Mouse (Mus musculus): ENCODE data around the gene Skint8. TPM values are rescaled to one million over a fixed set of nuclear protein-coding genes. Genes with fewer than 3 reads are reported as not detected.

The Skint8 gene
- polyA plus RNA-seq (2014; fragmentation: Illumina TruSeq; extraction: RNeasy Lipid Tissue Mini Kit (QIAGEN cat#74804); ENCODE audit: low read depth, low replicate concordance): not detected

DNA sequence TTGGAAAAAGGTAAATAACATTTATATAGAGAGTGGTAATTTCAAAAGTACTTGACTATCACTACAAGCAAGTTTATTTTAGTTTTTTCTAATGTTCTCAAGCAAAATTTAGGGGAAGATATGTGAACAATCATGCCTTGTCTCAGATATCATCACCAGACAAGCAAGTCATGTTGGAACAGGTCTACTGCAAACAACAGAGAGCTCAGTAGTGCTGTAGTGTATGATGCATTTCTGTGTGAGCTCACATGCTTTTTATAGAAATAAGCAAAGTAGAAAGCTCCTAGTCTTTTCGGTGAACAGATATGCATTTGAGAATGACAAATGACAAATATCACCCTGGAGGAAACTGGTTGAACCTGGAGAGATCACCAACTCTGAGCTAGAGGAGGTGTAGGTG lies at the start of gene Skint8:
Gene Skint8 (plus strand): TSS at position 301 of the 400 bp plus-strand sequence.

DNA sequence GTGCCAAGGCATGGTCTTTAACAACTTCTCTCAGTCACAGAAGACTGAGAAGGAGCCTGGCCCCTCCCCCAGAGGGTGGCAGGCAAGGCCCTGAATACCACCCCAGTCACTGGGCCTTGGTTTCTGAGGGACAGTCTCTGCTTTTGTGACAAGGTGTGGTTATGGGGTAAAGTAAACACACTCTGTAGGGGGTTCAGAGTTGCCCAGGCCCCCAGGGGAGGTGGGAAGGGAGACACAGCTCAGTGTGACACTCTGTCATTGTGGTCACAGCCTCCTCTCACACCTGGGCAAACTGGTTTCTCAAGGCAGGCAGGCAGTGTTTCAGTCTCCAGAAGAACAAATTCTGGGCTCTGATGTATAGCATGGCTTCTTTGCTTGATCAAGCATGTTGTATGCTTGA lies 16.4 kb upstream of the Skint8 start, which contains the start of gene Slc5a9:
Gene Slc5a9 (minus strand): TSS at position 144 of the 400 bp plus-strand sequence.

DNA sequence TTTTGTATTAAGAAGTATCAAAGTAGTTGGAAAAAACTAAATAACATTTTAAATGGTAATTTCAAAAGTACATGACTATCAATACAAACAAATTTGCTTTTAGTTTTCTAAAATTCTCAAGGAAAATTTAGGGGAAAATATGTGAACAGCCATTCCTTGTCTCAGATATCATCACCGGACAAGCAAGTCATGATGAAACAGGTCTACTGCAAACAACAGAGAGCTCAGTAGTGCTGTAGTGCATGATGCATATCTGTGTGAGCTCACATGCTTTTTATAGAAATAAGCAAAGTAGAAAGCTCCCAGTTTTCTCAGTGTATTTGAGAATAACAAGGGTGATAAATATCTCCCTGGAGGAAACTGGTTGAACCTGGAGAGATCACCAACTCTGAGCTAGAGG lies 53.4 kb downstream of the Skint8 start, which contains the start of gene Skint7:
Gene Skint7 (plus strand): TSS at position 301 of the 400 bp plus-strand sequence.

Other genes with a start within 250 kb of the Skint8 start
- gene Spata6, start 199.4 kb upstream of the Skint8 start, polyA plus RNA-seq (2014; fragmentation: Illumina TruSeq; extraction: RNeasy Lipid Tissue Mini Kit (QIAGEN cat#74804); ENCODE audit: low read depth, low replicate concordance): 53.6 TPM
- 26.5 TPM for gene Slc5a9, start 16.5 kb upstream of the Skint8 start, polyA plus RNA-seq (2014; fragmentation: Illumina TruSeq; extraction: RNeasy Lipid Tissue Mini Kit (QIAGEN cat#74804); ENCODE audit: low read depth, low replicate concordance)
- gene Skint7, start 53.5 kb downstream of the Skint8 start, polyA plus RNA-seq (2014; fragmentation: Illumina TruSeq; extraction: RNeasy Lipid Tissue Mini Kit (QIAGEN cat#74804); ENCODE audit: low read depth, low replicate concordance): not detected
- not detected for gene Skint1, start 86.9 kb downstream of the Skint8 start, polyA plus RNA-seq (2014; fragmentation: Illumina TruSeq; extraction: RNeasy Lipid Tissue Mini Kit (QIAGEN cat#74804); ENCODE audit: low read depth, low replicate concordance)
- not detected for gene Skint4, start 152.6 kb downstream of the Skint8 start, polyA plus RNA-seq (2014; fragmentation: Illumina TruSeq; extraction: RNeasy Lipid Tissue Mini Kit (QIAGEN cat#74804); ENCODE audit: low read depth, low replicate concordance)